25 mouse cellular contexts compared by ENCODE assay signal in genomic region chr9:64803373-64804214, GRCm38 (mm10). TPM values are rescaled to one million over a fixed set of nuclear protein-coding genes. Genes with fewer than 3 reads are reported as not detected.
DNase-seq lines count a peak whose midpoint lies in the region; ATAC-seq and TF ChIP-seq lines count a peak whose summit lies in the region.
"Had no signal": no experiment of that assay in that cellular context is flagged by ENCODE, and none has a peak within 500 bp of the region (broad histone marks: within the 10 kb centered on the region; RNA-seq: fewer than 3 reads in every experiment).

No protein-coding gene starts in this region.

- DNase-seq in liver, adult 2 months (ENCODE audit: extremely low read depth, low read depth, low spot score): peak; percentile 67
- DNase-seq in liver: no peak
- DNase-seq in liver, postnatal 0 days: no peak
- no peak for DNase-seq in kidney, postnatal 14 days
- DNase-seq in cerebellum, postnatal 36 days: no peak
- DNase-seq: adrenal gland, adult 2 months; adrenal gland, postnatal 25 days; cerebellum, adult 2 months; cerebellum, postnatal 10 days; embryo, embryonic 11 days; gastrocnemius, adult 2 months; gastrocnemius, postnatal 25 days; heart, adult 18-20 months had no signal

- 83% methylated on average over 5 of the region's 5 CpGs for WGBS in liver, adult 2 months
- WGBS in liver, postnatal 0 days (ENCODE audit: insufficient replicate concordance): 79% methylated on average over 5 of the region's 5 CpGs
- WGBS in intestine, embryonic 15.5 days: 84% methylated on average over 5 of the region's 5 CpGs

- ATAC-seq in granulocyte monocyte progenitor cell, adult 5-6 weeks (replicated peaks; ENCODE audit: poor library complexity, severe bottlenecking): peak; percentile 84
- peak; percentile 64 for ATAC-seq in liver, postnatal 0 days
- ATAC-seq in intestine, embryonic 15.5 days: no peak
- ATAC-seq: activated CD4-positive, CD25-positive, alpha-beta regulatory T cell, adult 4 months; forebrain, embryonic 14.5 days; Patski had no signal

- H3K4me3 ChIP-seq in liver, adult 2 months (ENCODE audit: insufficient read depth, low read depth, low read length): no peak overlapping the region
- no peak overlapping the region for H3K4me3 ChIP-seq in liver, postnatal 0 days (ENCODE audit: low read depth, low read length)
- H3K4me3 ChIP-seq in intestine, embryonic 15.5 days (replicated peaks): no peak overlapping the region
- H3K4me3 ChIP-seq: embryonic facial prominence, embryonic 15.5 days; erythroblast, embryonic 14.5 days; forebrain, embryonic 10.5 days; gastrocnemius, adult 2 months; heart, embryonic 15.5 days; hindbrain, embryonic 10.5 days; hindbrain, embryonic 15.5 days had no signal

- no peak for TF ChIP-seq CTCF in liver, adult 2 months (IDR thresholded peaks at IDR 0.05; ENCODE audit: low read depth, low read length)
- TF ChIP-seq CTCF in liver, postnatal 0 days (IDR thresholded peaks at IDR 0.05; ENCODE audit: low read depth): no peak

- no peak for TF ChIP-seq POLR2A in liver, adult 2 months (IDR thresholded peaks at IDR 0.05; ENCODE audit: extremely low read depth, insufficient read depth, low read length)

- H3K9ac ChIP-seq in liver, adult 2 months (ENCODE audit: low read depth, low read length): no peak overlapping the region
- no peak overlapping the region for H3K9ac ChIP-seq in liver, postnatal 0 days (replicated peaks)
- H3K9ac ChIP-seq in intestine, embryonic 15.5 days: no peak overlapping the region
- H3K9ac ChIP-seq: embryonic facial prominence, embryonic 15.5 days; heart, embryonic 15.5 days; hindbrain, embryonic 15.5 days had no signal

- no peak overlapping the region for H3K27ac ChIP-seq in liver, adult 2 months (replicated peaks; ENCODE audit: insufficient read depth, low read depth, low read length)
- peak overlapping the region; percentile 70 for H3K27ac ChIP-seq in liver, postnatal 0 days (ENCODE audit: low read depth)
- no peak overlapping the region for H3K27ac ChIP-seq in intestine, embryonic 15.5 days
- H3K27ac ChIP-seq: embryonic facial prominence, embryonic 15.5 days; forebrain, embryonic 10.5 days; gastrocnemius, adult 2 months; heart, embryonic 15.5 days; hindbrain, embryonic 10.5 days; hindbrain, embryonic 15.5 days had no signal

- no peaks in the 10 kb centered on the region for H3K27me3 ChIP-seq in liver, adult 2 months (ENCODE audit: control insufficient read depth, insufficient read depth, low read length)
- no peaks in the 10 kb centered on the region for H3K27me3 ChIP-seq in liver, postnatal 0 days (ENCODE audit: insufficient read depth, low read length)
- H3K27me3 ChIP-seq in intestine, embryonic 15.5 days (replicated peaks): no peaks in the 10 kb centered on the region
- H3K27me3 ChIP-seq: embryonic facial prominence, embryonic 15.5 days; heart, embryonic 15.5 days; hindbrain, embryonic 15.5 days; Patski had no signal

- H3K4me2 ChIP-seq in liver, postnatal 0 days (ENCODE audit: low read depth, low read length): peak overlapping the region; percentile 32; the same call in 1 of the 2 replicates
- H3K4me2 ChIP-seq in intestine, embryonic 15.5 days (replicated peaks): no peak overlapping the region
- H3K4me2 ChIP-seq: embryonic facial prominence, embryonic 15.5 days; heart, embryonic 11.5 days; heart, embryonic 15.5 days; hindbrain, embryonic 15.5 days had no signal

- no peaks in the 10 kb centered on the region for H3K79me2 ChIP-seq in liver, adult 2 months (ENCODE audit: control insufficient read depth, insufficient read depth, low read length)

- no peaks in the 10 kb centered on the region for H3K36me3 ChIP-seq in liver, adult 2 months (ENCODE audit: control insufficient read depth, insufficient read depth, low read length)
- no peaks in the 10 kb centered on the region for H3K36me3 ChIP-seq in liver, postnatal 0 days (replicated peaks; ENCODE audit: insufficient read depth, low read length)
- H3K36me3 ChIP-seq in intestine, embryonic 15.5 days: no peaks in the 10 kb centered on the region
- H3K36me3 ChIP-seq: embryonic facial prominence, embryonic 15.5 days; forebrain, embryonic 10.5 days; heart, embryonic 15.5 days; hindbrain, embryonic 10.5 days; hindbrain, embryonic 15.5 days had no signal

- peak; percentile 82 for TF ChIP-seq EP300 in liver, postnatal 0 days (IDR thresholded peaks at IDR 0.05; ENCODE audit: low read depth)

- H3K4me1 ChIP-seq in liver, adult 2 months (ENCODE audit: control insufficient read depth, insufficient read depth, low read length): peaks cover 7% of the 10 kb centered on the region
- peaks cover 39% of the 10 kb centered on the region for H3K4me1 ChIP-seq in liver, postnatal 0 days (ENCODE audit: insufficient read depth)
- H3K4me1 ChIP-seq in intestine, embryonic 15.5 days (replicated peaks): no peaks in the 10 kb centered on the region
- H3K4me1 ChIP-seq: embryonic facial prominence, embryonic 15.5 days; forebrain, embryonic 10.5 days; heart, embryonic 15.5 days; hindbrain, embryonic 10.5 days; hindbrain, embryonic 15.5 days had no signal

- H3K9me3 ChIP-seq in liver, postnatal 0 days (ENCODE audit: low read length): peaks cover 5% of the 10 kb centered on the region; the same call in 1 of the 2 replicates
- no peaks in the 10 kb centered on the region for H3K9me3 ChIP-seq in intestine, embryonic 15.5 days
- H3K9me3 ChIP-seq: embryonic facial prominence, embryonic 15.5 days; heart, embryonic 15.5 days; hindbrain, embryonic 15.5 days had no signal

RNA-seq across cellular contexts. Expression of gene Dennd4a, which starts 7.5 kb away (rescaled TPM):
- 17.1 and 22.4 TPM in 2 replicates for total RNA-seq in liver, adult 2 months (2014; rRNA removed)
- polyA plus RNA-seq in liver, adult 2 months (2012; rRNA removed): 7.0 and 8.0 TPM in 2 replicates
- total RNA-seq in granulocyte monocyte progenitor cell, adult 5-6 weeks (2014; fragmentation: Nextera tagmentation): 39.8 and 61.0 TPM in 2 replicates
- total RNA-seq in granulocyte monocyte progenitor cell, adult 5-6 weeks (2017): 27.5 and 28.0 TPM in 2 replicates
- polyA plus RNA-seq in liver, postnatal 0 days (2015; fragmentation: Nextera tagmentation; extraction: Ambion mirVana): 13.7 TPM in 2 replicates
- 4.4 and 6.3 TPM in 2 replicates for polyA plus RNA-seq in intestine, embryonic 15.5 days (2015; fragmentation: Nextera tagmentation; extraction: Ambion mirVana)
